Mouse (Mus musculus) common myeloid progenitor, adult 5-6 weeks (primary cell): ENCODE measurements around the gene Ccl25. TPM values are rescaled to one million over a fixed set of nuclear protein-coding genes. Genes with fewer than 3 reads are reported as not detected.

ENCODE experiments used
- ATAC-seq: replicated peaks from 2 replicates; pipeline ENCODE4 v1.8.0; 2016; ENCODE audit warnings: low read depth, mild to moderate bottlenecking, moderate TSS enrichment, inconsistent platforms; ENCODE audit not compliant: poor library complexity, severe bottlenecking
- total RNA-seq: library from RNA; stranded (forward); fragments of 200-1000, 187-1606 nt; gene quantifications from 2 replicates; pipeline ENCODE4 v1.2.3, GENCODE M21; 2017

Gene Ccl25
- total RNA-seq, result 9.4 and 16.7 TPM in 2 replicates

- ATAC-seq, result peak; percentile 93
Observed at GRCm38 (mm10) chr8:4324983-4325750, at the start of gene Ccl25, which contains the start of gene Elavl1. Gene Ccl25, plus strand, starts transcription at chr8:4325210. Gene Elavl1, minus strand, starts transcription at chr8:4325413.

- ATAC-seq, result peak; percentile 100
Observed at GRCm38 (mm10) chr8:4275275-4276110, 49.5 kb upstream of the Ccl25 start, which contains the start of gene Timm44. Gene Timm44, minus strand, starts transcription at chr8:4275913.

DNA sequence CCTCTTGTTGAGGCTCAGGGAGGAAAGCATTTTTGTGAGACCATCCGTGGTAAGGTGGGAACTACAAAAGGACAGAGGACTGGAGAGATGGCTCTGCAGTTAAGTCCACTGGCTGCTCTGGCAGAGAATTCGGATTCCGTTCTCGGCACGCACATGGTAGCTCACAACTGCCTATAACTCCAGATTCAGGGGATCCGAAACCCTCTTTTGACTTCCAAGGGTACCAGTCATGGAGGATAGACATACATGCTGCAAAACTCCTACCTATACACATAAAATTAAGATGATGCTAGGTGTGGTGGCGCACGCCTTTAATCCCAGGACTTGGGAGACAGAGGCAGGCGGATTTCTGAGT is 48.9 kb upstream of the Ccl25 start:
- no peak; the same call in 1 of the 2 replicates for ATAC-seq

GRCm38 (mm10) chr8:4292738-4293137 is 32.3 kb upstream of the Ccl25 start:
- ATAC-seq, result no peak

- ATAC-seq, result peak; percentile 45
Observed at GRCm38 (mm10) chr8:4297822-4298221, 27.2 kb upstream of the Ccl25 start.

GRCm38 (mm10) chr8:4304124-4304547 is 20.9 kb upstream of the Ccl25 start:
- peak; percentile 51; the same call in 1 of the 2 replicates for ATAC-seq

DNA sequence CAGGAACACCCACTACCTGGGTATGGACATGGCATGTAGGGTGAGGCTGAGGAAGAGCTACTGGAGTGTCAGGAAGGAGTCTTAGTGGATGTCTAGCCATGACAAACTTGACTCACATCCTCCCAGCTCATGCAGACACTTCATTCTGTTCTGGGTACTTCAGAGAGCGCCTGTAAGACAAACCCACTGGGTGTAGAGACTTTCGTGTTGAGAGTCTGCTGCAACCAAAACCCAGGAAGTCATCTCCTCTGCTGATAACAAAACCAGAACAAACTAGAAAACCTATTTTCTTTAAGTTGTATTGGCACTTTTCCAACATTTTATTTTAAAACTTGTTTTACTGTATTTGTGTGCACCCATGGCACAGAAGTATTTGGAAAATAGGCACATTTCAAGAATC is 19.2 kb upstream of the Ccl25 start:
- 0 out of 2 replicates have a peak, but pooled peaks have one; percentile 23 for ATAC-seq

- ATAC-seq, result peak; percentile 85
Observed at GRCm38 (mm10) chr8:4312104-4312503, 12.9 kb upstream of the Ccl25 start.

- 0 out of 2 replicates have a peak, but pooled peaks have one; percentile 46 for ATAC-seq
Observed at GRCm38 (mm10) chr8:4313254-4314124, 11.5 kb upstream of the Ccl25 start.

- no peak for ATAC-seq
Observed at GRCm38 (mm10) chr8:4314852-4315251, 10.2 kb upstream of the Ccl25 start.

DNA sequence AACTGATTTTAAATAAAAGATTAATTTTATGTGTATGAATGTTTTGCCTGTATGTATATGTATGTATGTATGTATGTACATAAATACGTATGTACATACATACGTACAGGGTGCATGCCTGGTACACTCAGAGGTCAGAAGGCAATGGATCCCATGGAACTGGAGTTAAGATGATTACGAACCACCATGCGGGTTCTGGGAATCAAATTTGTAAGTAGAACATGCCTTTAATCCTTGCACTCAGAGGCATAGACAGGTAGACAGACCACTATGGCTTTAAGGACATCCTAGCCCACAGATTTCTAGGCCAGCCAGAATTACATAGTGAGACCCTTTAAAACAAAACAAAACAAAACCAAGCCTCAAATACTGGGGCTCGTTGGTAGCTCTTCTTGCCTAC is 6.9 kb upstream of the Ccl25 start:
- no peak for ATAC-seq

DNA sequence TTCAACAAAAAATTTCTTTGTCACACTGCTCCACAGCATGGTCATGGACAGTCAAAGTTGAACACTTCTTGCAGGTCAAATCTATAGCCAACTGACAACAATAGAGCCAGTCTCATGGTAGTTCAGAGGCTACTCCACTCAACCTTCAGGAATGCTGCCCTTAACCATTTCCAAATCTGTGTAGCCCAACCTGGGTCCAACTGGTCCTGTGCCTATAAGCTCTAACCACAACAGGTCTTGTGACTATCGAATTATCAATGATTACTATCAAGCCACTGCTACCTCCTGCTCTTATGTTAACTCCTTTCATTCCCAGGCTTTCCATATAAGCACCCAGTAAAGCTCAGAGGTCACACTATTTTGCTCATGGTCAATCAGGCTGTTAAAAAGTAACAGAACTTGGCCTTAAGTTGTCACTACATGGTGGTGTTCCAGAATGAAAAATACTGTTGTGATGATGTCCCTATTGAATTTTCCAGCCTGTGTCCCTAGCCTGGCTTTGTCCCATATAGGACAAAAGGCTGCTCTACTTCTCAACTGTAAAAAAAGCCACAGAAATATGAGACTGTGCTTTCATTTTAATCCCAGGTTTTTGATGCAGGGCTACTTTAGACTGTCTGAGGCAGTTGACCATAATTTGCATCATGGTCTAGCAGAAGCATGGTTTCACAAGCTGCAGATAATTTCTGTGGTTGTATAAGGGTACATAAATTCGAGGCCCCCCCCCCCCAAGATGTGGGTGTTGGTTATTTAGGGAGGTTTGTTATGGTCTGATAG is 6.0 kb upstream of the Ccl25 start:
- ATAC-seq, result peak; percentile 64

DNA sequence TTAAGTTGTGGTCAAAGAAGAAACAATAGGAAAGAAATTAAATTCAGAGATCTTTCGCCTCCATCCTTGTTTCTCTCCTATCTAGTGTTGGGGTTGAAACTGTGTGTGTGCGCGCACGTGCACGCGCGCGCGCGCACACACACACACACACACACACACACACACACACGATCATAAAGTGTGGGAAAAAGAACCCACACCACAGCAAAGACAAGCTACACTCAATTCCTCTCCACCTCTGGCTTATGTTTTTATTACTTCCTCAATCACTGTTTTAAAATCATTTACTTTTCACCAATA is 5.5 kb upstream of the Ccl25 start:
- ATAC-seq, result no peak

DNA sequence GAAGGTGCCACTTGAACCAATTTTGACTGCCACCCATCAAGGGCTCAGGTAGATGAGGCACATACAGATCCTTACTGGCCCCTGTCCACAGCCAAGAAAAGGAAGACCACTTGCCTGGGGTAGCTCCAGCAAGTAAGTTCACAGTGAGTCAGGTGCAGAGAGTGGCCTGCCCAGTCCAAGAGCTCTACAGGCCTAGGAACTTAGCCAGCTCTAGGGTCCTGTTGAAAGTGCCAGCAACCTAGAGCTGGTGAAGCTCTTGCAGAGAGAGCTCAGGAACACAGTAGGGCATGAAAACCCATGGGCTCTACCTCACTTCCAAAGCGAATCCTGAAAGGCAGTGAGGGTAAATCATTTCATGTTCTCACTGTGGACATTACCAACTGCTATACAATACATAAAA is 4.6 kb upstream of the Ccl25 start:
- ATAC-seq, result no peak

DNA sequence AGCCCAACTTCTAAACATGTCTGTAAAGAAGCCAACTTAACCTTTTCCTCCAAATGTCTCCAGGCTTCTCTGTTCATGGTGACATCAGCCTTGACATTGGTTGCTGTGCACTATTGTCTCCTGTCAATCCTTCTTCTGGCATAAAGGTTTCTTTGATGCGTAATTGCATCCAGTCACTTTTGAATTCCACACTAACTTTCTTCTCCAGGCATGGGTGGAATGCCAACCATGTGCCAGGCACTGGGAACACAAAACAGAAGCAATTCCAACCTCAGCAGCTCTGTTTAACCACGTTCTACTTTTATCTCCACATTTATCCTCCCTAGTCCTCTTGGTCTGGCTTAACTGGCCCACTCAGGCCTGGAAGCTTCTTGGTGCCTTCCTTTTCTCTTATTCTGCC is 4.0 kb upstream of the Ccl25 start:
- ATAC-seq, result no peak

DNA sequence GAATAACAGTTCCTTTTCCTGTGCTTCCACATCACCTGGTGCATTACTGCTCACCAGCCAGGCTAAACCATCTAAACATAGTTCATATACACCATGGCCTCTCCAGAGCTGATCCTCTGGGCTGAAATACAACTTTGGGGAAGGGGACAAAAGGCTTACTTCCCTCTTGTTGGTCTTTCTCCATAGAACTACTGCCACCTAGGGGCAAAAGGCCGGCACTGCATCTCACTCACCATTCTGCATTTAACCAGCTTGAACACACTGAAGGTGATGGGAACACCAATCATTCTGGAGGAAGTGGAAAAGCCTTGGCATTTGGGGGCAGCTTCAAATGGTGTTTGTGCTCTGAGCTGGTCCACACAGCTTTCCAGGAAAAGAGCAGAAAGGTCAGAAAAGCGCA is 2.5 kb upstream of the Ccl25 start:
- ATAC-seq, result peak; percentile 53

DNA sequence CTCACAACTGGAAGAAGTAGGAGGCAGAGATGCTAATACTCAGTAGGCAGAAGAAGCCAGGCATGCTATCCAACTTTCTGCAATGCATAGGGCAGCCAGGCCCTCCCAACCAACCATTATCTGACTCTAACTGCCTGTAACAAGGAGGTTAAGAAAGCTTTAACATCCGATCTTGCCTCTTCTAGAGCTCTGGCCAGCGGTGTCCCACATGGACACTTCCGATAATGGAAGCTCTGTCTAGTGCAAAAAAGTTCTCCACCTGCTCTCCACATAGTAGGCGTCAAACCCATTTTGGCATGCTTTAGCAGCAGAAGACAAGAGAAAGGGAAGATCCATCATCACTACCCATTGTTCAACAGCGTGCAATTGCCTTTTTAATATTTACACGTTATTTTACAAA is 1.1 kb upstream of the Ccl25 start:
- ATAC-seq, result no peak

DNA sequence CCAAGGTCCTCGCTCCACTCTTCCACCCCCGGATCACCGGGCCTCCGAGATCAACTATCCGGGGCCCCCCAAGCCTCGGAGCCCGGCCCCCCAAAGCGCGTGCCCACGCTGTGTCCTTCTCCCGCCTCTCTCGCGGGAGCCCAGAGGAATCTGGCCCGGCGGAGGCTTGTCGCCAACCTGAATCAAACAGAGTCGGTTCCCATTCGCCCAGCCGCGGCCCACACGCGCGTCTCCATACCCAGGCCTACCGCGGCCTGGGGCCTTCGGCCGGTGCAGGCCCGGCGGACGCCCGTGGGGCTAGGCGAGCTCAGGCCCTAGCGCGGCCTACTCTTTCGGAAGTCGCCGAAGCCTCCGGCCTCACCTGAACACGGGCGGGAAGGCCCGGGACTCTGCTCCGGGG is 485 bp upstream of the Ccl25 start:
- ATAC-seq, result no peak

GRCm38 (mm10) chr8:4325751-4326036 is 684 bp downstream of the Ccl25 start:
- ATAC-seq, result no peak

DNA sequence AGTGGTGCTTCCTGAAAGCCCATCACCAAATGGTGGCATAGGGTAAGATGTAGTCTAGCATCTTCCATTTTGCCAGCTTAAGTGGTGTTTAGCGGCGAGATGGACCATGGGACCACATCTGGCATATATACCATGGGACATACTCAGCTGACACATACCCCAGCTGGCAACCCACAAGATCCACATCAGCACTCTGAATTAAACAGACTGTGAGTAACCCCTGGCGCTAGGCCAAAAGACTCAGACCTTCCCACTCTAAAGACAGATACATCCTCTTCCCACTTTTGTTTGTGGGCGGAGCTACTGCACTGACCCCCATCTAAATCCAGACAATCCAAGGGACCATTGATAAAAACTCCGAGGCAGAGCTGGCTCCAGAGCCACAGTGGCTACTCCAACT is 4.0 kb downstream of the Ccl25 start:
- ATAC-seq, result no peak
